Mouse (Mus musculus): Measurements from ENCODE around the gene Lingo4. TPM values are rescaled to one million over a fixed set of nuclear protein-coding genes. Genes with fewer than 3 reads are reported as not detected.

Gene Lingo4
- total and polyA plus RNA-seq, 3 experiments = 0.05 TPM; not detected in 2

DNA sequence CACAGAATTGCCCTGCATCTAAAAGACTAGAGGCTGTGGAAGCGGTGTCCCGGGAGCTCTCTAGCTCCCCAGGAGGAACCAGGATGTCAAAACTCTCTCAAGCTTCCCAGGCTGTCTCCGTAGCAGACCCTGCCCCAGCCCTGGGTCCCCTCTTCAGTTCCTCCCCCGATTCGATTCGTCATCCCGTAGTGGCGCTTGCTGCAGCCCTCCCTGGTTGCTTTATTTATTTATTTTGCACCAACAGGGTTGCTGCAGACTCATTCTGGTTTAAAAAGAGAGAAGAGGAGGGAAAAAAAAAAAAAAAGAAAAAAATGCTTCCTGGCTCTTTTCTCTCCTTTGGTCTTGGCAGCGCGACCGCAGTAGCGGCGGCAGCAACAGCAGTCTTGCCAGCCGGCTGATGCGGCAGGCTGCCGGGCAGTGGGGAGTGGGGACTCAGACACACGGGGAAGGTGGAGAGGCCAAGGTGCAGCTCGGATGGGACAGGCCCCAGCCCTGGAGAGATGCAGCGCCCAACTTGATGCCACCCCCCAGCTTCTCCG, 695 bp downstream of the Lingo4 start:
- Histone ChIP-seq H3K4me1 (ENCODE audit: insufficient read depth, low read depth, low read length) (no peaks in the 10 kb centered on the region), H3K9me3 (replicated peaks) (no peaks in the 10 kb centered on the region), H3K4me3 (ENCODE audit: low read depth, low read length) (no peak overlapping the region), H3K36me3 (replicated peaks) (no peaks in the 10 kb centered on the region), H3K27me3 (ENCODE audit: insufficient read depth, low read length) (peaks cover 29% of the 10 kb centered on the region)
- no peak for ATAC-seq (ENCODE audit: extremely low read depth, insufficient number of reproducible peaks, low FRiP score, poor library complexity, severe bottlenecking)
- TF ChIP-seq CTCF (IDR thresholded peaks at IDR 0.05; ENCODE audit: low read depth, low read length) (no peak), GATA1 (IDR thresholded peaks at IDR 0.05; ENCODE audit: borderline replicate concordance, low read length) (no peak), GATA2 (IDR thresholded peaks at IDR 0.05; ENCODE audit: borderline replicate concordance, low read depth, low read length) (no peak), POLR2AphosphoS5 (IDR thresholded peaks at IDR 0.05; ENCODE audit: insufficient replicate concordance, low read depth, low read length) (no peak), TAL1 (conservative IDR thresholded peaks at IDR 0.05; ENCODE audit: low read depth, low read length) (no peak)
- DNase-seq (ENCODE audit: low spot score) = no peak

DNA sequence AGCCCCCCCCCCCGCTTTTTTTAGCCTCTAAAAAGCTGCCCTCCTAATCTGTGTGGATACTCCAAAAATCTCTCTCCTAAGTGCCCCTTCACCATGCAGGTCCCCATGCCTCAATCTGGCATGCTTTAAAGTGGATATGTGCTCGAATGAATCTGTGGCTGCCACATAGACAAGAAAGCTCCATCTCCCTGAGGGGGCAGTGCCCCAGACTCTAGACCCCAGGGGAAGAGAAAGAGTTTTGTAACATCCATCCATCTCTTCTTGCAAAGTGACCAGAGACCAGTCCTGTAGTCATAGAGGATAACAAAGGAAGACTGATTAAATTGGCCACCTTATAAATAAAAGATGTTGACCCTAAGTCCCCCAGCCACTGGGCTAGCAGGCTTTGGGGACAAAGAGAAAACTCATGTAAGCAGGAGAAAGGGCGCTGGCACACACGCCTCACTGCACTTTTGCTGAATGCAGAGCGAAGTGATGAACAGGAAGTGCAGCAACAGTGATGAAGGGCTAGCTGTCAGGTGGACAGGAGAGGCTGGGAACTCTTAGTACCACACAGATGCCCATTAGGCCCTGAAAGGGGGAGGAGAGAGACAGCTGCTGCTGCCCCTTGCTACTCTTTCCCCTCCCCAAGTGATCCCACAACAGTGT, 1.5 kb downstream of the Lingo4 start:
- no peak for ATAC-seq (ENCODE audit: extremely low read depth, insufficient number of reproducible peaks, low FRiP score, poor library complexity, severe bottlenecking)
- Histone ChIP-seq H3K4me1 (ENCODE audit: insufficient read depth, low read depth, low read length) (no peaks in the 10 kb centered on the region), H3K27me3 (ENCODE audit: insufficient read depth, low read length) (peaks cover 34% of the 10 kb centered on the region), H3K4me3 (ENCODE audit: low read depth, low read length) (no peak overlapping the region), H3K36me3 (replicated peaks) (no peaks in the 10 kb centered on the region), H3K9me3 (replicated peaks) (no peaks in the 10 kb centered on the region)
- TF ChIP-seq CTCF (IDR thresholded peaks at IDR 0.05; ENCODE audit: low read depth, low read length) (no peak), TAL1 (conservative IDR thresholded peaks at IDR 0.05; ENCODE audit: low read depth, low read length) (no peak), GATA2 (IDR thresholded peaks at IDR 0.05; ENCODE audit: borderline replicate concordance, low read depth, low read length) (no peak)
- no peak for DNase-seq (ENCODE audit: low spot score)

DNA sequence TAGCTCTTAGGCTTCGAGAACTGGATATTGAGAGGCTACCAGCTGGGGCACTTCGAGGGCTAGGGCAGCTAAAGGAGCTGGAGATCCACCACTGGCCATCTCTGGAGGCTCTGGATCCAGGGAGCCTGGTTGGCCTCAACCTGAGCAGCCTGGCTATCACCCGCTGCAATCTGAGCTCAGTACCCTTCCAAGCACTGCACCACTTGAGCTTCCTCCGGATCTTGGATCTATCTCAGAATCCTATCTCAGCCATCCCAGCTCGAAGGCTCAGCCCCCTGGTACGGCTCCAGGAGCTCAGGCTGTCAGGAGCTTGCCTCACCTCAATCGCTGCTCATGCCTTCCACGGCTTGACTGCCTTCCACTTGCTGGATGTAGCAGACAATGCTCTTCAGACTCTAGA, 4.1 kb downstream of the Lingo4 start:
- Histone ChIP-seq H3K4me3 (ENCODE audit: low read depth, low read length) (no peak overlapping the region), H3K36me3 (replicated peaks) (no peaks in the 10 kb centered on the region), H3K9me3 (replicated peaks) (no peaks in the 10 kb centered on the region), H3K4me1 (ENCODE audit: insufficient read depth, low read depth, low read length) (no peaks in the 10 kb centered on the region), H3K27me3 (ENCODE audit: insufficient read depth, low read length) (peaks cover 34% of the 10 kb centered on the region)
- TF ChIP-seq CTCF (IDR thresholded peaks at IDR 0.05; ENCODE audit: low read depth, low read length) (no peak), TAL1 (conservative IDR thresholded peaks at IDR 0.05; ENCODE audit: low read depth, low read length) (no peak), GATA1 (IDR thresholded peaks at IDR 0.05; ENCODE audit: borderline replicate concordance, low read length) (no peak), GATA2 (IDR thresholded peaks at IDR 0.05; ENCODE audit: borderline replicate concordance, low read depth, low read length) (no peak), POLR2AphosphoS5 (IDR thresholded peaks at IDR 0.05; ENCODE audit: insufficient replicate concordance, low read depth, low read length) (no peak)
- DNase-seq (ENCODE audit: low spot score) (no peak), ATAC-seq (ENCODE audit: extremely low read depth, insufficient number of reproducible peaks, low FRiP score, poor library complexity, severe bottlenecking) (no peak)

DNA sequence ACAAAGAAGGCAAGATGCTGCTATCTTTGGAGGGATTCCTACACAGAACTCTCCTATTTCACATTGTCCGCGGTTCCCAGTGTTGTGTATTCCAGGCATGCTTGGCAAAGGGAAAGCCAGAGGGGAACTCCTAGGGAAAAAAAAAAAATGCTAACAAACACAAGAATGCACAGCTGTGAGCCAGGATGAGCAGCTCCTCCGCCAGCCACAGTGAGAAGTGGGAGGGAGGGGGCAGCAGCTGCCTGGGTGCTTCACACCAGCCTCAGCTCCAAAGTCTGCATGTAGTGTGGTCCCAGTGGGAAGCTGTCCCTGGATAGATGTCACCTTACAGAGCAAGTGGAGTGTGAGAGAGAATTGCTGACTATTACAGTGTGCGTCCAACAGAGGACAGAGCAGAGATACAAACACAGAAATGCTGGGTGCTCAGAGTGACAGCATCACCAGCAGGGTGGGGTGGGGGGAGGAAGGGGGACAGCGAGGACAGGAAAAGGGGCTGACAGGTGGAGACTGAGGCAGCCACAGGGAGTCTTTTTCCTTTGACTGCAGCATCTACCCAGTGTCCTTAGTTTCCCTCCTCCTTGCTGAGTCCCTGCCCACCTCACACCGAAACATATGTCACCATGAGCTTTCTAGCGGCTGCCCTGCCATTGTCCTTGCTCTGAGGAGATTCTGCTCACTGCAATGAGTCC, 6.2 kb downstream of the Lingo4 start:
- H3K36me3 ChIP-seq (replicated peaks) = no peaks in the 10 kb centered on the region
- H3K27me3 ChIP-seq (ENCODE audit: insufficient read depth, low read length) = peaks cover 34% of the 10 kb centered on the region
- ATAC-seq (ENCODE audit: extremely low read depth, insufficient number of reproducible peaks, low FRiP score, poor library complexity, severe bottlenecking) (no peak), DNase-seq (ENCODE audit: low spot score) (no peak)
- H3K4me1 ChIP-seq (ENCODE audit: insufficient read depth, low read depth, low read length) = no peaks in the 10 kb centered on the region
- TF ChIP-seq TAL1 (conservative IDR thresholded peaks at IDR 0.05; ENCODE audit: low read depth, low read length) (no peak), POLR2AphosphoS5 (IDR thresholded peaks at IDR 0.05; ENCODE audit: insufficient replicate concordance, low read depth, low read length) (no peak), GATA1 (IDR thresholded peaks at IDR 0.05; ENCODE audit: borderline replicate concordance, low read length) (no peak), CTCF (IDR thresholded peaks at IDR 0.05; ENCODE audit: low read depth, low read length) (no peak), GATA2 (IDR thresholded peaks at IDR 0.05; ENCODE audit: borderline replicate concordance, low read depth, low read length) (no peak)
- no peaks in the 10 kb centered on the region for H3K9me3 ChIP-seq (replicated peaks)
- no peak overlapping the region for H3K4me3 ChIP-seq (ENCODE audit: low read depth, low read length)

GRCm38 (mm10) chr3:94405561-94405960, 7.2 kb downstream of the Lingo4 start:
- Histone ChIP-seq H3K36me3 (replicated peaks) (no peaks in the 10 kb centered on the region), H3K27me3 (ENCODE audit: insufficient read depth, low read length) (peaks cover 31% of the 10 kb centered on the region), H3K4me1 (ENCODE audit: insufficient read depth, low read depth, low read length) (no peaks in the 10 kb centered on the region), H3K9me3 (replicated peaks) (no peaks in the 10 kb centered on the region), H3K4me3 (ENCODE audit: low read depth, low read length) (no peak overlapping the region)
- ATAC-seq (ENCODE audit: extremely low read depth, insufficient number of reproducible peaks, low FRiP score, poor library complexity, severe bottlenecking) (no peak), DNase-seq (ENCODE audit: low spot score) (no peak)
- TF ChIP-seq GATA1 (IDR thresholded peaks at IDR 0.05; ENCODE audit: borderline replicate concordance, low read length) (no peak), TAL1 (conservative IDR thresholded peaks at IDR 0.05; ENCODE audit: low read depth, low read length) (no peak), CTCF (IDR thresholded peaks at IDR 0.05; ENCODE audit: low read depth, low read length) (no peak), POLR2AphosphoS5 (IDR thresholded peaks at IDR 0.05; ENCODE audit: insufficient replicate concordance, low read depth, low read length) (no peak), GATA2 (IDR thresholded peaks at IDR 0.05; ENCODE audit: borderline replicate concordance, low read depth, low read length) (no peak)

DNA sequence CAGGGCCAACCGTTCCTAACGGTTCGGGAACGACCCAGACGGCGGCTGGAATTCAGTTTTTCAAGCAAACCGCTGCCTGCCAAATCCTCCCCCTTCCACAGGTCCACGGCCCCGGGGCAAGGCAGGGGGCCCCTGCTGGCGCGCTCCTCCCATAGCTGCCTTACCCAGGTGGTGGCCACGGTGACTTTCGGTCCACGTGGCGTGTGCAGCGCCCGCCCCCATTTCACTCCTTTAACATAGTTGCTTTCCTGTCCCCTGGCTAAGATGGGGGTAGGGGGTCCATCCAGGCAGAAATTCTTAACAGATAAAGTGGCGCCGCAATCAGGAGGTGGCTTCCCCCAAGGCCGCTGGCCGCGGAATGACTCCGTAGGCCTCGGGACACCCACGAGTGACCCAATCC, 14.2 kb downstream of the Lingo4 start:
- no peak for DNase-seq (ENCODE audit: low spot score)
- ATAC-seq (ENCODE audit: extremely low read depth, insufficient number of reproducible peaks, low FRiP score, poor library complexity, severe bottlenecking) = no peak
- no peak for TF ChIP-seq TAL1 (conservative IDR thresholded peaks at IDR 0.05; ENCODE audit: low read depth, low read length)
- TF ChIP-seq POLR2AphosphoS5 (IDR thresholded peaks at IDR 0.05; ENCODE audit: insufficient replicate concordance, low read depth, low read length) = no peak
- TF ChIP-seq GATA1 (IDR thresholded peaks at IDR 0.05; ENCODE audit: borderline replicate concordance, low read length) = no peak
- no peak for TF ChIP-seq CTCF (IDR thresholded peaks at IDR 0.05; ENCODE audit: low read depth, low read length)
- Histone ChIP-seq H3K4me1 (ENCODE audit: insufficient read depth, low read depth, low read length) (no peaks in the 10 kb centered on the region), H3K36me3 (replicated peaks) (no peaks in the 10 kb centered on the region), H3K27me3 (ENCODE audit: insufficient read depth, low read length) (peaks cover 7% of the 10 kb centered on the region), H3K4me3 (ENCODE audit: low read depth, low read length) (no peak overlapping the region), H3K9me3 (replicated peaks) (no peaks in the 10 kb centered on the region)

Measured in G1E (cell line).